Mouse (Mus musculus) embryonic facial prominence, embryonic 15.5 days (tissue): ENCODE measurements around the gene Ccdc14. TPM values are rescaled to one million over a fixed set of nuclear protein-coding genes. Genes with fewer than 3 reads are reported as not detected.
"Not testable (repeated sequence)": the region's sequence is repeated elsewhere in the genome, so short reads cannot be mapped to it uniquely, and the experiment has no call there.

Experiments
- ATAC-seq: fragments of 200-750 bp; cut with Nextera tagmentation; 2 replicates; pipeline ENCODE4 v1.8.0; 2017; ENCODE audit warnings: low read depth, moderate TSS enrichment; ENCODE audit not compliant: insufficient number of reproducible peaks, low FRiP score, low TSS enrichment
- H3K27ac ChIP-seq: fragments of 300-500 bp; sonication (generic); replicated peaks from 2 replicates; pipeline ENCODE4 v1.5.1; 2015; ENCODE audit warnings: mild to moderate bottlenecking, inconsistent platforms
- H3K27me3 ChIP-seq: fragments of 300-500 bp; sonication (generic); 2 replicates; pipeline ENCODE4 v1.6.1; 2015; ENCODE audit warnings: inconsistent platforms
- H3K36me3 ChIP-seq: fragments of 300-500 bp; sonication (generic); 2 replicates; pipeline ENCODE4 v1.6.1; 2015; ENCODE audit warnings: mild to moderate bottlenecking, inconsistent platforms
- H3K4me1 ChIP-seq: fragments of 300-500 bp; sonication (generic); 2 replicates; pipeline ENCODE4 v1.6.1; 2015; ENCODE audit warnings: inconsistent platforms
- H3K4me2 ChIP-seq: fragments of 300-500 bp; sonication (generic); replicated peaks from 2 replicates; pipeline ENCODE4 v1.6.1; 2015; ENCODE audit warnings: mild to moderate bottlenecking, inconsistent platforms
- H3K4me3 ChIP-seq: fragments of 300-500 bp; sonication (generic); replicated peaks from 2 replicates; pipeline ENCODE4 v1.5.1; 2015; ENCODE audit warnings: mild to moderate bottlenecking, inconsistent platforms
- H3K9ac ChIP-seq: fragments of 300-500 bp; sonication (generic); 2 replicates; pipeline ENCODE4 v1.6.1; 2015; ENCODE audit warnings: inconsistent platforms
- H3K9me3 ChIP-seq: fragments of 300-500 bp; sonication (generic); replicated peaks from 2 replicates; pipeline ENCODE4 v1.6.1; 2016; ENCODE audit warnings: inconsistent platforms
- WGBS: fragments of 180-500 bp; shearing (Covaris S2); methylation state at CpG from one replicate; pipeline ENCODE4 v1.1.7; 2015; 5-methylcytosine and 5-hydroxymethylcytosine counted together
- polyA plus RNA-seq: library from polyadenylated mRNA; unstranded; fragments of >200 nt; fragmentation: Nextera tagmentation; extraction: Ambion mirVana; gene quantifications from 2 replicates; pipeline ENCODE4 v1.2.1, GENCODE M21; 2015

Gene Ccdc14
- polyA plus RNA-seq, 1 experiment from 2014 or later, result 6.2 TPM

GRCm38 (mm10) chr16:34672822-34673221 lies 17.6 kb upstream of the Ccdc14 start:
- Histone ChIP-seq H3K36me3 (no peaks in the 10 kb centered on the region), H3K9me3 (no peaks in the 10 kb centered on the region), H3K4me2 (no peak overlapping the region), H3K4me3 (no peak overlapping the region), H3K9ac (no peak overlapping the region), H3K27me3 (peaks cover 19% of the 10 kb centered on the region; the same call in 1 of the 2 replicates), H3K4me1 (no peaks in the 10 kb centered on the region), H3K27ac (no peak overlapping the region)
- WGBS, result 67% methylated on average over 3 of the region's 3 CpGs
- no peak for ATAC-seq

GRCm38 (mm10) chr16:34674365-34674764 lies 16.1 kb upstream of the Ccdc14 start:
- peaks cover 9% of the 10 kb centered on the region; the same call in 1 of the 2 replicates for H3K27me3 ChIP-seq
- ATAC-seq, result no peak

GRCm38 (mm10) chr16:34681823-34682222 lies 8.6 kb upstream of the Ccdc14 start:
- no peak for ATAC-seq
- Histone ChIP-seq H3K4me1 (no peaks in the 10 kb centered on the region), H3K4me3 (no peak overlapping the region), H3K36me3 (no peaks in the 10 kb centered on the region), H3K4me2 (no peak overlapping the region), H3K27ac (no peak overlapping the region), H3K9me3 (no peaks in the 10 kb centered on the region), H3K27me3 (no peaks in the 10 kb centered on the region), H3K9ac (no peak overlapping the region)

More at GRCm38 (mm10) chr16:34674365-34674764, 16.1 kb upstream of the Ccdc14 start:
- Histone ChIP-seq H3K9ac (no peak overlapping the region), H3K4me2 (no peak overlapping the region), H3K4me3 (no peak overlapping the region), H3K9me3 (no peaks in the 10 kb centered on the region), H3K36me3 (no peaks in the 10 kb centered on the region), H3K27ac (no peak overlapping the region), H3K4me1 (no peaks in the 10 kb centered on the region)
- WGBS, result 77% methylated on average over 6 of the region's 6 CpGs

GRCm38 (mm10) chr16:34689879-34690278 lies 537 bp upstream of the Ccdc14 start:
- Histone ChIP-seq H3K9me3 (no peaks in the 10 kb centered on the region), H3K9ac (no peak overlapping the region), H3K4me3 (peak overlapping the region; percentile 73), H3K36me3 (no peaks in the 10 kb centered on the region), H3K4me2 (peak overlapping the region; percentile 83; the same call in 1 of the 2 replicates), H3K27me3 (no peaks in the 10 kb centered on the region), H3K27ac (peak overlapping the region; percentile 86; the same call in 1 of the 2 replicates), H3K4me1 (peaks cover 6% of the 10 kb centered on the region; the same call in 1 of the 2 replicates)
- 72% methylated on average over 3 of the region's 3 CpGs for WGBS
- no peak for ATAC-seq

- H3K27ac ChIP-seq, result peak overlapping the region; percentile 86
- ATAC-seq, result no peak
Measured at GRCm38 (mm10) chr16:34691156-34691555, 740 bp downstream of the Ccdc14 start.

GRCm38 (mm10) chr16:34694477-34694876 lies 4.1 kb downstream of the Ccdc14 start:
- H3K9me3 ChIP-seq, result no peaks in the 10 kb centered on the region
- peaks cover 4% of the 10 kb centered on the region; the same call in 1 of the 2 replicates for H3K36me3 ChIP-seq
- no peak overlapping the region for H3K27ac ChIP-seq
- H3K4me1 ChIP-seq, result peaks cover 6% of the 10 kb centered on the region; the same call in 1 of the 2 replicates
- no peak for ATAC-seq
- no peak overlapping the region for H3K9ac ChIP-seq
- no peak overlapping the region for H3K4me3 ChIP-seq
- no peak overlapping the region for H3K4me2 ChIP-seq
- WGBS, result 85% methylated on average over 7 of the region's 7 CpGs
- H3K27me3 ChIP-seq, result no peaks in the 10 kb centered on the region

More at GRCm38 (mm10) chr16:34691156-34691555, 740 bp downstream of the Ccdc14 start:
- 7% methylated on average over 11 of the region's 11 CpGs for WGBS
- peak overlapping the region; percentile 64 for H3K9ac ChIP-seq
- peaks cover 6% of the 10 kb centered on the region; the same call in 1 of the 2 replicates for H3K4me1 ChIP-seq
- H3K4me3 ChIP-seq, result peak overlapping the region; percentile 73
- H3K9me3 ChIP-seq, result no peaks in the 10 kb centered on the region
- H3K36me3 ChIP-seq, result 0 out of 2 replicates have a peak, but pooled peaks cover 2% of the 10 kb centered on the region
- no peaks in the 10 kb centered on the region for H3K27me3 ChIP-seq
- H3K4me2 ChIP-seq, result peak overlapping the region; percentile 83

- not testable (repeated sequence) for H3K4me3 ChIP-seq, ATAC-seq
Measured at GRCm38 (mm10) chr16:34698721-34699120, 8.3 kb downstream of the Ccdc14 start.

GRCm38 (mm10) chr16:34700165-34700827 lies 9.9 kb downstream of the Ccdc14 start:
- Histone ChIP-seq H3K36me3 (peaks cover 10% of the 10 kb centered on the region; the same call in 1 of the 2 replicates), H3K4me1 (no peaks in the 10 kb centered on the region), H3K27ac (no peak overlapping the region), H3K9ac (no peak overlapping the region), H3K27me3 (no peaks in the 10 kb centered on the region), H3K4me3 (no peak overlapping the region), H3K9me3 (no peaks in the 10 kb centered on the region), H3K4me2 (no peak overlapping the region)
- peak; percentile 77 for ATAC-seq
- WGBS, result 16% methylated on average over 7 of the region's 7 CpGs

More at GRCm38 (mm10) chr16:34698721-34699120, 8.3 kb downstream of the Ccdc14 start:
- not testable (repeated sequence) for H3K9ac ChIP-seq, H3K27ac ChIP-seq, H3K4me1 ChIP-seq, H3K36me3 ChIP-seq, H3K9me3 ChIP-seq, H3K4me2 ChIP-seq, H3K27me3 ChIP-seq
- WGBS, result 61% methylated on average over 3 of the region's 3 CpGs

- ATAC-seq, result no peak
- Histone ChIP-seq H3K9ac (no peak overlapping the region), H3K4me3 (no peak overlapping the region), H3K27ac (no peak overlapping the region), H3K27me3 (no peaks in the 10 kb centered on the region), H3K4me2 (no peak overlapping the region), H3K36me3 (peaks cover 12% of the 10 kb centered on the region; the same call in 1 of the 2 replicates), H3K4me1 (0 out of 2 replicates have a peak, but pooled peaks cover 1% of the 10 kb centered on the region), H3K9me3 (no peaks in the 10 kb centered on the region)
- 78% methylated on average over 6 of the region's 6 CpGs for WGBS
Measured at GRCm38 (mm10) chr16:34700828-34701216, 10.4 kb downstream of the Ccdc14 start.

- Histone ChIP-seq H3K4me2 (no peak overlapping the region), H3K4me3 (no peak overlapping the region), H3K4me1 (0 out of 2 replicates have a peak, but pooled peaks cover 6% of the 10 kb centered on the region), H3K9ac (no peak overlapping the region), H3K36me3 (peaks cover 12% of the 10 kb centered on the region; the same call in 1 of the 2 replicates), H3K27me3 (no peaks in the 10 kb centered on the region), H3K27ac (peak overlapping the region; percentile 89), H3K9me3 (no peaks in the 10 kb centered on the region)
- 40% methylated on average over 2 of the region's 2 CpGs for WGBS
- no peak for ATAC-seq
Measured at GRCm38 (mm10) chr16:34706019-34706418, 15.6 kb downstream of the Ccdc14 start.

- Histone ChIP-seq H3K27me3 (no peaks in the 10 kb centered on the region), H3K9ac (no peak overlapping the region), H3K9me3 (no peaks in the 10 kb centered on the region), H3K4me1 (0 out of 2 replicates have a peak, but pooled peaks cover 6% of the 10 kb centered on the region), H3K36me3 (peaks cover 11% of the 10 kb centered on the region; the same call in 1 of the 2 replicates), H3K4me3 (no peak overlapping the region), H3K27ac (peak overlapping the region; percentile 89), H3K4me2 (no peak overlapping the region)
- WGBS, result 41% methylated on average over 7 of the region's 7 CpGs
- peak; percentile 73 for ATAC-seq
Measured at GRCm38 (mm10) chr16:34706487-34706946, 16.1 kb downstream of the Ccdc14 start.
